Mouse (Mus musculus): ENCODE measurements around the gene Adat1. TPM values are rescaled to one million over a fixed set of nuclear protein-coding genes. Genes with fewer than 3 reads are reported as not detected.
A peak's percentile ranks its signal among the peaks of the same experiment; 100 is the strongest.

Gene Adat1
- polyA plus RNA-seq, 1 experiment from 2014 or later, result 1.8 TPM

- no peaks in the 10 kb centered on the region; the same call in 1 of the 2 replicates for H3K9me3 ChIP-seq (ENCODE audit: low read length)
- no peak for DNase-seq
- no peak overlapping the region for H3K9ac ChIP-seq (replicated peaks)
- 0 out of 2 replicates have a peak, but pooled peaks cover 2% of the 10 kb centered on the region for H3K36me3 ChIP-seq (replicated peaks; ENCODE audit: insufficient read depth, low read length)
- peaks cover 4% of the 10 kb centered on the region; the same call in 1 of the 2 replicates for H3K4me1 ChIP-seq (ENCODE audit: insufficient read depth)
- peak overlapping the region; percentile 11; the same call in 1 of the 2 replicates for H3K27ac ChIP-seq (ENCODE audit: low read depth)
- no peaks in the 10 kb centered on the region for H3K27me3 ChIP-seq (ENCODE audit: insufficient read depth, low read length)
- TF ChIP-seq EP300 (IDR thresholded peaks at IDR 0.05; ENCODE audit: low read depth), result no peak
- no peak for TF ChIP-seq CTCF (IDR thresholded peaks at IDR 0.05; ENCODE audit: low read depth)
- no peak overlapping the region for H3K4me2 ChIP-seq (ENCODE audit: low read depth, low read length)
- no peak for ATAC-seq
- H3K4me3 ChIP-seq (ENCODE audit: low read depth, low read length), result no peak overlapping the region
- WGBS (ENCODE audit: insufficient replicate concordance), result 70% methylated on average over 2 of the region's 2 CpGs
Measured at GRCm38 (mm10) chr8:111976326-111976725, 15.8 kb downstream of the Adat1 start.

- DNase-seq (no peak), ATAC-seq (peak; percentile 44; the same call in 1 of the 2 replicates)
- Histone ChIP-seq H3K4me3 (ENCODE audit: low read depth, low read length) (no peak overlapping the region), H3K36me3 (replicated peaks; ENCODE audit: insufficient read depth, low read length) (0 out of 2 replicates have a peak, but pooled peaks cover 2% of the 10 kb centered on the region), H3K27me3 (ENCODE audit: insufficient read depth, low read length) (no peaks in the 10 kb centered on the region), H3K9ac (replicated peaks) (no peak overlapping the region), H3K27ac (ENCODE audit: low read depth) (peak overlapping the region; percentile 11), H3K9me3 (ENCODE audit: low read length) (no peaks in the 10 kb centered on the region; the same call in 1 of the 2 replicates), H3K4me1 (ENCODE audit: insufficient read depth) (peaks cover 4% of the 10 kb centered on the region; the same call in 1 of the 2 replicates), H3K4me2 (ENCODE audit: low read depth, low read length) (no peak overlapping the region)
- WGBS (ENCODE audit: insufficient replicate concordance), result 64% methylated on average over 2 of the region's 2 CpGs
- TF ChIP-seq CTCF (IDR thresholded peaks at IDR 0.05; ENCODE audit: low read depth) (no peak), EP300 (IDR thresholded peaks at IDR 0.05; ENCODE audit: low read depth) (no peak)
Measured at GRCm38 (mm10) chr8:111975706-111976105, 16.4 kb downstream of the Adat1 start.

- DNase-seq, result no peak
- H3K36me3 ChIP-seq (replicated peaks; ENCODE audit: insufficient read depth, low read length), result 0 out of 2 replicates have a peak, but pooled peaks cover 2% of the 10 kb centered on the region
Measured at GRCm38 (mm10) chr8:111974138-111974537, 18.0 kb downstream of the Adat1 start.

GRCm38 (mm10) chr8:111968991-111969390 is 23.1 kb downstream of the Adat1 start:
- TF ChIP-seq CTCF (IDR thresholded peaks at IDR 0.05; ENCODE audit: low read depth) (no peak), EP300 (IDR thresholded peaks at IDR 0.05; ENCODE audit: low read depth) (no peak)
- DNase-seq (no peak), ATAC-seq (no peak)
- H3K27me3 ChIP-seq (ENCODE audit: insufficient read depth, low read length), result no peaks in the 10 kb centered on the region
- H3K9me3 ChIP-seq (ENCODE audit: low read length), result no peaks in the 10 kb centered on the region
- H3K9ac ChIP-seq (replicated peaks), result no peak overlapping the region
- no peaks in the 10 kb centered on the region for H3K4me1 ChIP-seq (ENCODE audit: insufficient read depth)
- no peak overlapping the region for H3K4me2 ChIP-seq (ENCODE audit: low read depth, low read length)
- H3K27ac ChIP-seq (ENCODE audit: low read depth), result no peak overlapping the region
- H3K4me3 ChIP-seq (ENCODE audit: low read depth, low read length), result no peak overlapping the region
- H3K36me3 ChIP-seq (replicated peaks; ENCODE audit: insufficient read depth, low read length), result no peaks in the 10 kb centered on the region
- 73% methylated on average over 5 of the region's 5 CpGs for WGBS (ENCODE audit: insufficient replicate concordance)

More at GRCm38 (mm10) chr8:111974138-111974537, 18.0 kb downstream of the Adat1 start:
- no peak for ATAC-seq
- TF ChIP-seq EP300 (IDR thresholded peaks at IDR 0.05; ENCODE audit: low read depth) (no peak), CTCF (IDR thresholded peaks at IDR 0.05; ENCODE audit: low read depth) (no peak)
- H3K4me3 ChIP-seq (ENCODE audit: low read depth, low read length), result no peak overlapping the region
- no peak overlapping the region for H3K4me2 ChIP-seq (ENCODE audit: low read depth, low read length)
- H3K27ac ChIP-seq (ENCODE audit: low read depth), result no peak overlapping the region
- H3K27me3 ChIP-seq (ENCODE audit: insufficient read depth, low read length), result no peaks in the 10 kb centered on the region
- 92% methylated on average over 12 of the region's 12 CpGs for WGBS (ENCODE audit: insufficient replicate concordance)
- H3K4me1 ChIP-seq (ENCODE audit: insufficient read depth), result peaks cover 4% of the 10 kb centered on the region; the same call in 1 of the 2 replicates
- H3K9ac ChIP-seq (replicated peaks), result no peak overlapping the region
- no peaks in the 10 kb centered on the region; the same call in 1 of the 2 replicates for H3K9me3 ChIP-seq (ENCODE audit: low read length)

- H3K27me3 ChIP-seq (ENCODE audit: insufficient read depth, low read length), result no peaks in the 10 kb centered on the region
Measured at GRCm38 (mm10) chr8:111968541-111968940, 23.6 kb downstream of the Adat1 start.

GRCm38 (mm10) chr8:111967246-111967870 is 24.7 kb downstream of the Adat1 start:
- Histone ChIP-seq H3K36me3 (replicated peaks; ENCODE audit: insufficient read depth, low read length) (no peaks in the 10 kb centered on the region), H3K4me1 (ENCODE audit: insufficient read depth) (no peaks in the 10 kb centered on the region), H3K4me2 (ENCODE audit: low read depth, low read length) (no peak overlapping the region), H3K9ac (replicated peaks) (no peak overlapping the region), H3K27ac (ENCODE audit: low read depth) (no peak overlapping the region), H3K4me3 (ENCODE audit: low read depth, low read length) (no peak overlapping the region), H3K27me3 (ENCODE audit: insufficient read depth, low read length) (no peaks in the 10 kb centered on the region), H3K9me3 (ENCODE audit: low read length) (no peaks in the 10 kb centered on the region)
- no peak for DNase-seq
- ATAC-seq, result peak; percentile 53
- WGBS (ENCODE audit: insufficient replicate concordance), result 43% methylated on average over 5 of the region's 5 CpGs
- TF ChIP-seq CTCF (IDR thresholded peaks at IDR 0.05; ENCODE audit: low read depth) (no peak), EP300 (IDR thresholded peaks at IDR 0.05; ENCODE audit: low read depth) (no peak)

More at GRCm38 (mm10) chr8:111968541-111968940, 23.6 kb downstream of the Adat1 start:
- ATAC-seq, result no peak
- DNase-seq, result no peak
- H3K4me1 ChIP-seq (ENCODE audit: insufficient read depth), result no peaks in the 10 kb centered on the region
- H3K9ac ChIP-seq (replicated peaks), result no peak overlapping the region
- WGBS (ENCODE audit: insufficient replicate concordance), result 88% methylated on average over 10 of the region's 10 CpGs
- H3K9me3 ChIP-seq (ENCODE audit: low read length), result no peaks in the 10 kb centered on the region
- no peak overlapping the region for H3K27ac ChIP-seq (ENCODE audit: low read depth)
- TF ChIP-seq CTCF (IDR thresholded peaks at IDR 0.05; ENCODE audit: low read depth), result no peak
- no peak for TF ChIP-seq EP300 (IDR thresholded peaks at IDR 0.05; ENCODE audit: low read depth)
- H3K36me3 ChIP-seq (replicated peaks; ENCODE audit: insufficient read depth, low read length), result no peaks in the 10 kb centered on the region
- no peak overlapping the region for H3K4me2 ChIP-seq (ENCODE audit: low read depth, low read length)
- H3K4me3 ChIP-seq (ENCODE audit: low read depth, low read length), result no peak overlapping the region
